Mouse (Mus musculus): Measurements from ENCODE around the gene Msi2. TPM values are rescaled to one million over a fixed set of nuclear protein-coding genes. Genes with fewer than 3 reads are reported as not detected.

Msi2 gene
- total RNA-seq, 2 experiments from 2014 or later = 105 to 113 TPM

- DNase-seq = no peak
Measured at GRCm38 (mm10) chr11:88634627-88635026, 83.7 kb downstream of the Msi2 start.

- DNase-seq = no peak
Measured at GRCm38 (mm10) chr11:88631932-88632230, 86.4 kb downstream of the Msi2 start.

- DNase-seq = no peak
Measured at GRCm38 (mm10) chr11:88631084-88631931, 87.0 kb downstream of the Msi2 start.

GRCm38 (mm10) chr11:88629619-88630018 lies 88.7 kb downstream of the Msi2 start:
- DNase-seq = peak in 1 of 2 experiments; percentile 46

- no peak for DNase-seq
Measured at GRCm38 (mm10) chr11:88629165-88629564, 89.1 kb downstream of the Msi2 start.

- no peak for DNase-seq
Measured at GRCm38 (mm10) chr11:88628676-88629075, 89.6 kb downstream of the Msi2 start.

- no peak for DNase-seq
Measured at GRCm38 (mm10) chr11:88627327-88627726, 91.0 kb downstream of the Msi2 start.

GRCm38 (mm10) chr11:88626576-88626975 lies 91.7 kb downstream of the Msi2 start:
- no peak for DNase-seq

- no peak for DNase-seq
Measured at GRCm38 (mm10) chr11:88626061-88626460, 92.3 kb downstream of the Msi2 start.

- no peak for DNase-seq
Measured at GRCm38 (mm10) chr11:88625063-88625462, 93.2 kb downstream of the Msi2 start.

- no peak for DNase-seq
Measured at GRCm38 (mm10) chr11:88624627-88625026, 93.7 kb downstream of the Msi2 start.

GRCm38 (mm10) chr11:88623671-88624070 lies 94.6 kb downstream of the Msi2 start:
- no peak for DNase-seq

GRCm38 (mm10) chr11:88622496-88622895 lies 95.8 kb downstream of the Msi2 start:
- no peak for DNase-seq

GRCm38 (mm10) chr11:88621789-88622188 lies 96.5 kb downstream of the Msi2 start:
- no peak for DNase-seq

- peak; percentile 56 to 58 for DNase-seq
Measured at GRCm38 (mm10) chr11:88620158-88620973, 97.9 kb downstream of the Msi2 start.

GRCm38 (mm10) chr11:88619468-88620157 lies 98.7 kb downstream of the Msi2 start:
- DNase-seq = no peak

- no peak for DNase-seq
Measured at GRCm38 (mm10) chr11:88618732-88619309, 99.5 kb downstream of the Msi2 start.

- no peak for DNase-seq
Measured at GRCm38 (mm10) chr11:88618005-88618501, 100.3 kb downstream of the Msi2 start.

- DNase-seq = no peak
Measured at GRCm38 (mm10) chr11:88617380-88617779, 100.9 kb downstream of the Msi2 start.

GRCm38 (mm10) chr11:88614527-88615305 lies 103.6 kb downstream of the Msi2 start:
- DNase-seq = no peak

- DNase-seq = no peak
Measured at GRCm38 (mm10) chr11:88613771-88614526, 104.4 kb downstream of the Msi2 start.

All from layer of hippocampus, postnatal 36 days (tissue).